Mouse (Mus musculus) CH12.LX (cell line): ENCODE measurements at regions not wholly inside any gene's neighbourhood (a gene's known extent, or its start where the extent isn't known, plus 50 kb on each side); places are given as distances from the start of the nearest gene placed in this dataset.

Experiments used
- DNase-seq: peaks from one replicate; pipeline ENCODE4 v3.0.0-alpha.2; 2013; ENCODE audit errors: extremely low read depth
- H3K27ac ChIP-seq: 2 replicates; pipeline ENCODE4 v1.5.1; 2012; ENCODE audit warnings: low read depth, mild to moderate bottlenecking, control low read depth, moderate library complexity; ENCODE audit not compliant: insufficient read depth
- H3K27me3 ChIP-seq: replicated peaks from 2 replicates; pipeline ENCODE3; 2012; ENCODE audit warnings: inconsistent platforms
- H3K36me3 ChIP-seq, 2 experiments: replicated peaks in 1 of 2; 2 replicates each; pipeline versions ENCODE3 to v1.6.1; 2012; ENCODE audit warnings: inconsistent platforms in 1 of 2, low read length in 1 of 2, mild to moderate bottlenecking in 1 of 2, mixed read lengths in 1 of 2, moderate library complexity in 1 of 2; ENCODE audit not compliant: control insufficient read depth in 1 of 2, insufficient read depth in 1 of 2
- H3K4me1 ChIP-seq, 2 experiments: 2 replicates each; pipeline ENCODE4 v1.6.1; 2012; ENCODE audit warnings: inconsistent platforms in 1 of 2, moderate library complexity in 1 of 2; ENCODE audit not compliant: insufficient read depth in 2 of 2, control insufficient read depth in 1 of 2
- H3K4me2 ChIP-seq: 2 replicates; pipeline ENCODE4 v1.6.1; 2012; ENCODE audit warnings: low read depth, mild to moderate bottlenecking, control low read depth; ENCODE audit not compliant: poor library complexity, insufficient read depth, severe bottlenecking
- H3K4me3 ChIP-seq, 3 experiments: fragments of 150-350 bp in 1 of 3; sonication (generic) in 1 of 3; replicated peaks in 1 of 3; 2 replicates each; pipeline versions ENCODE3 to v1.5.1; 2011 to 2012; ENCODE audit warnings: low read depth in 2 of 3, low read length in 2 of 3, mild to moderate bottlenecking in 2 of 3, moderate library complexity in 2 of 3, control low read depth in 1 of 3, improper control_type of control experiment in 1 of 3, inconsistent platforms in 1 of 3, mixed read lengths in 1 of 3; ENCODE audit not compliant: poor library complexity in 1 of 3
- H3K79me2 ChIP-seq: replicated peaks from 2 replicates; pipeline ENCODE4 v1.6.1; 2012; ENCODE audit warnings: mild to moderate bottlenecking, moderate library complexity; ENCODE audit not compliant: control insufficient read depth, poor library complexity, insufficient read depth, severe bottlenecking; ENCODE audit errors: extremely low read depth
- H3K9ac ChIP-seq: 2 replicates; pipeline ENCODE4 v1.6.1; 2012; ENCODE audit warnings: low read depth, mild to moderate bottlenecking, control low read depth, moderate library complexity; ENCODE audit not compliant: insufficient read depth
- H3K9me3 ChIP-seq: replicated peaks from 2 replicates; pipeline ENCODE3; 2012; ENCODE audit warnings: low read length, inconsistent platforms, mixed read lengths
- BHLHE40 ChIP-seq: IDR thresholded peaks from 2 replicates; pipeline ENCODE4 v1.6.1; 2011; ENCODE audit warnings: mild to moderate bottlenecking, low read depth, low read length, improper control_type of control experiment
- CHD1 ChIP-seq: IDR thresholded peaks from 2 replicates; pipeline ENCODE4 v1.6.1; 2012; ENCODE audit warnings: low read depth, low read length, improper control_type of control experiment, inconsistent platforms
- CTCF ChIP-seq, 2 experiments: IDR thresholded peaks in 1 of 2; conservative IDR thresholded peaks in 1 of 2; 2 replicates each; pipeline ENCODE4 v1.5.1; 2011 to 2012; ENCODE audit warnings: low read depth in 2 of 2, low read length in 2 of 2, improper control_type of control experiment in 1 of 2, inconsistent platforms in 1 of 2, mild to moderate bottlenecking in 1 of 2, moderate library complexity in 1 of 2
- E2F4 ChIP-seq: IDR thresholded peaks from 2 replicates; pipeline ENCODE4 v1.6.1; 2011; ENCODE audit warnings: low read depth, low read length, improper control_type of control experiment; ENCODE audit not compliant: insufficient replicate concordance
- ELF1 ChIP-seq: IDR thresholded peaks from 2 replicates; pipeline ENCODE4 v1.6.1; 2014; ENCODE audit warnings: low read depth, mild to moderate bottlenecking, inconsistent platforms, low read length, improper control_type of control experiment
- EP300 ChIP-seq: IDR thresholded peaks from 2 replicates; pipeline ENCODE4 v1.6.1; 2011; ENCODE audit warnings: low read length, improper control_type of control experiment
- ETS1 ChIP-seq: conservative IDR thresholded peaks from 2 replicates; pipeline ENCODE4 v1.6.1; 2012; ENCODE audit warnings: low read depth, mild to moderate bottlenecking, inconsistent platforms, low read length, improper control_type of control experiment, moderate library complexity
- GABPA ChIP-seq: IDR thresholded peaks from 2 replicates; pipeline ENCODE4 v1.6.1; 2012; ENCODE audit warnings: low read depth, low read length, improper control_type of control experiment, inconsistent platforms; ENCODE audit not compliant: insufficient replicate concordance
- HCFC1 ChIP-seq: IDR thresholded peaks from 2 replicates; pipeline ENCODE4 v1.6.1; 2012; ENCODE audit warnings: low read depth, mild to moderate bottlenecking, inconsistent platforms, low read length, improper control_type of control experiment
- IRF4 ChIP-seq: IDR thresholded peaks from 2 replicates; pipeline ENCODE4 v1.6.1; 2014; ENCODE audit warnings: low read depth, mild to moderate bottlenecking, inconsistent platforms, low read length, improper control_type of control experiment
- JUND ChIP-seq: conservative IDR thresholded peaks from 2 replicates; pipeline ENCODE4 v1.6.1; 2011; ENCODE audit warnings: low read depth, low read length, improper control_type of control experiment
- KAT2A ChIP-seq: IDR thresholded peaks from 2 replicates; pipeline ENCODE4 v1.6.1; 2012; ENCODE audit warnings: low read length, improper control_type of control experiment, inconsistent platforms; ENCODE audit not compliant: insufficient replicate concordance
- MAFK ChIP-seq: IDR thresholded peaks from 2 replicates; pipeline ENCODE4 v1.6.1; 2011; ENCODE audit warnings: low read length, improper control_type of control experiment; ENCODE audit not compliant: insufficient replicate concordance
- MAX ChIP-seq: IDR thresholded peaks from 2 replicates; pipeline ENCODE4 v1.6.1; 2011; ENCODE audit warnings: low read length, improper control_type of control experiment
- MAZ ChIP-seq: IDR thresholded peaks from 2 replicates; pipeline ENCODE4 v1.6.1; 2012; ENCODE audit warnings: low read depth, mild to moderate bottlenecking, inconsistent platforms, low read length, improper control_type of control experiment, moderate library complexity
- MEF2A ChIP-seq: IDR thresholded peaks from 2 replicates; pipeline ENCODE4 v1.6.1; 2014; ENCODE audit warnings: low read depth, mild to moderate bottlenecking, inconsistent platforms, low read length, improper control_type of control experiment, borderline replicate concordance
- MXI1 ChIP-seq: IDR thresholded peaks from 2 replicates; pipeline ENCODE4 v1.6.1; 2011; ENCODE audit warnings: mild to moderate bottlenecking, low read depth, low read length, improper control_type of control experiment
- NELFE ChIP-seq: IDR thresholded peaks from 2 replicates; pipeline ENCODE4 v1.6.1; 2011; ENCODE audit warnings: low read depth, low read length, improper control_type of control experiment
- NRF1 ChIP-seq: IDR thresholded peaks from 2 replicates; pipeline ENCODE4 v1.6.1; 2014; ENCODE audit warnings: low read depth, mild to moderate bottlenecking, inconsistent platforms, low read length, improper control_type of control experiment, moderate library complexity
- PAX5 ChIP-seq: IDR thresholded peaks from 2 replicates; pipeline ENCODE4 v1.6.1; 2012; ENCODE audit warnings: low read length, inconsistent platforms, mixed read lengths
- POLR2A ChIP-seq: IDR thresholded peaks from 2 replicates; pipeline ENCODE4 v1.6.1; 2011; ENCODE audit warnings: low read depth, mild to moderate bottlenecking, improper control_type of control experiment, low read length
- POLR2AphosphoS2 ChIP-seq: IDR thresholded peaks from 2 replicates; pipeline ENCODE4 v1.6.1; 2011; ENCODE audit warnings: low read depth, low read length, improper control_type of control experiment
- RAD21 ChIP-seq: IDR thresholded peaks from 2 replicates; pipeline ENCODE4 v1.6.1; 2011; ENCODE audit warnings: low read depth, mild to moderate bottlenecking, low read length, improper control_type of control experiment, moderate library complexity
- RCOR1 ChIP-seq: conservative IDR thresholded peaks from 2 replicates; pipeline ENCODE4 v1.6.1; 2012; ENCODE audit warnings: low read depth, mild to moderate bottlenecking, inconsistent platforms, low read length, improper control_type of control experiment
- SIN3A ChIP-seq: IDR thresholded peaks from 2 replicates; pipeline ENCODE4 v1.6.1; 2012; ENCODE audit warnings: low read length, improper control_type of control experiment, inconsistent platforms
- SMC3 ChIP-seq: IDR thresholded peaks from 2 replicates; pipeline ENCODE4 v1.6.1; 2011; ENCODE audit warnings: low read depth, low read length, improper control_type of control experiment
- TBP ChIP-seq: conservative IDR thresholded peaks from 2 replicates; pipeline ENCODE4 v1.6.1; 2011; ENCODE audit warnings: low read depth, low read length, improper control_type of control experiment
- TCF12 ChIP-seq: IDR thresholded peaks from 2 replicates; pipeline ENCODE4 v1.6.1; 2014; ENCODE audit warnings: low read depth, mild to moderate bottlenecking, inconsistent platforms, low read length, improper control_type of control experiment
- UBTF ChIP-seq: IDR thresholded peaks from 2 replicates; pipeline ENCODE4 v1.6.1; 2012; ENCODE audit warnings: low read depth, mild to moderate bottlenecking, inconsistent platforms, low read length, improper control_type of control experiment, moderate library complexity
- USF1 ChIP-seq: IDR thresholded peaks from 2 replicates; pipeline ENCODE4 v1.6.1; 2014; ENCODE audit warnings: low read depth, mild to moderate bottlenecking, inconsistent platforms, low read length, improper control_type of control experiment
- USF2 ChIP-seq: conservative IDR thresholded peaks from 2 replicates; pipeline ENCODE4 v1.6.1; 2011; ENCODE audit warnings: low read depth, low read length, improper control_type of control experiment
- ZKSCAN1 ChIP-seq: IDR thresholded peaks from 2 replicates; pipeline ENCODE4 v1.6.1; 2012; ENCODE audit warnings: low read depth, inconsistent platforms, low read length, improper control_type of control experiment, borderline replicate concordance
- ZMIZ1 ChIP-seq: IDR thresholded peaks from 2 replicates; pipeline ENCODE4 v1.6.1; 2012; ENCODE audit warnings: low read depth, mild to moderate bottlenecking, inconsistent platforms, low read length, improper control_type of control experiment
- ZNF384 ChIP-seq: IDR thresholded peaks from 2 replicates; pipeline ENCODE4 v1.6.1; 2012; ENCODE audit warnings: low read depth, low read length, improper control_type of control experiment, inconsistent platforms
- dilution Hi-C: fragments of 300-500 bp; cut with MboI; formaldehyde crosslinking; loops from 2 replicates; pipeline ENCODE4 v1.14.3; 2020; ENCODE audit warnings: low sequenced_read_pairs; ENCODE audit not compliant: extremely low pct_unique_long_range_greater_than_20kb, extremely low pct_ligation_motif_present
- in situ Hi-C: fragments of 300-500 bp; cut with MboI; formaldehyde crosslinking; loops from 3 replicates; pipeline ENCODE4 v1.14.3; 2019; ENCODE audit warnings: low sequenced_read_pairs, low pct_ligation_motif_present, low pct_unique_long_range_greater_than_20kb, mixed read lengths

GRCm38 (mm10) chr9:89842776-89843089 is 67.0 kb upstream of the Rasgrf1 start (continued):
- no peak for TF ChIP-seq ZMIZ1
- TF ChIP-seq UBTF, result no peak
- peak; percentile 50 for TF ChIP-seq HCFC1
- no peak for TF ChIP-seq CHD1
- no peak for TF ChIP-seq KAT2A
- no peak for TF ChIP-seq POLR2A
- TF ChIP-seq ZKSCAN1, result no peak
- TF ChIP-seq SIN3A, result peak; percentile 47; the same call in 1 of the 2 replicates
- TF ChIP-seq GABPA, result no peak
- TF ChIP-seq USF2, result no peak
- TF ChIP-seq TCF12, result peak; percentile 40; the same call in 1 of the 2 replicates
- TF ChIP-seq BHLHE40, result no peak
- TF ChIP-seq ELF1, result peak; percentile 93
- no peak for TF ChIP-seq EP300
- TF ChIP-seq SMC3, result no peak
- peak; percentile 8; the same call in 1 of the 2 replicates for TF ChIP-seq IRF4
- no peak for TF ChIP-seq MAFK
- no peak for TF ChIP-seq PAX5
- TF ChIP-seq RAD21, result no peak
- TF ChIP-seq E2F4, result no peak
- no peak for TF ChIP-seq MXI1

- in situ Hi-C loops, result no loop called here
- DNase-seq, result peak; percentile 92
- Histone ChIP-seq H3K27ac (no peak overlapping the region), H3K36me3 (no peaks in the 10 kb centered on the region), H3K4me2 (peak overlapping the region; percentile 87), H3K27me3 (peaks cover 6% of the 10 kb centered on the region), H3K4me1 (peaks cover 16 to 47% of the 10 kb centered on the region in 2 experiments), H3K9me3 (no peaks in the 10 kb centered on the region), H3K9ac (peak overlapping the region; percentile 7; the same call in 1 of the 2 replicates), H3K4me3 (peak overlapping the region in 2 of 3 experiments; percentile 16 to 25), H3K79me2 (no peaks in the 10 kb centered on the region)
- dilution Hi-C loops, result no loop called here
- TF ChIP-seq E2F4 (no peak), RCOR1 (peak; percentile 65; the same call in 1 of the 2 replicates), JUND (peak; percentile 43; the same call in 1 of the 2 replicates), BHLHE40 (peak; percentile 77), KAT2A (no peak), NELFE (no peak), NRF1 (no peak), MAX (peak; percentile 76), USF1 (no peak), ZKSCAN1 (no peak), TCF12 (no peak), POLR2AphosphoS2 (no peak), ETS1 (no peak), IRF4 (peak; percentile 73), PAX5 (no peak), ZMIZ1 (no peak), EP300 (peak; percentile 78), MXI1 (peak; percentile 76; the same call in 1 of the 2 replicates), UBTF (no peak), MAFK (peak; percentile 76), HCFC1 (no peak), TBP (0 out of 2 replicates have a peak, but pooled peaks have one; percentile 33), MEF2A (peak; percentile 74), ELF1 (no peak), ZNF384 (no peak), CTCF (conservative IDR thresholded peaks at IDR 0.05 in 1 of 2, IDR thresholded peaks at IDR 0.05 in 1 of 2; ENCODE audit: low read depth in 2 of 2, low read length in 2 of 2) (no peak), MAZ (0 out of 2 replicates have a peak, but pooled peaks have one; percentile 80), SMC3 (no peak)
These were observed 67.6 kb upstream of the Rasgrf1 start for GRCm38 (mm10) chr9:89841866-89842775.
